Mouse (Mus musculus): Measurements from ENCODE around the gene Spcs3. TPM values are rescaled to one million over a fixed set of nuclear protein-coding genes. Genes with fewer than 3 reads are reported as not detected.

Gene Spcs3
- 86.3 TPM for polyA plus RNA-seq (2017; shearing (Covaris generic))

GRCm38 (mm10) chr8:54529382-54530296 is at the start of gene Spcs3, which contains the start of gene Asb5:
Gene Spcs3, minus strand, starts transcription at chr8:54529998.
Gene Asb5, plus strand, starts transcription at chr8:54529580.

Other genes with a start within 250 kb of the Spcs3 start
- gene Asb5, start 418 bp downstream of the Spcs3 start, polyA plus RNA-seq (2017; shearing (Covaris generic)) = 6.3 TPM
- not detected for gene Spata4, start 70.8 kb upstream of the Spcs3 start, polyA plus RNA-seq (2017; shearing (Covaris generic))

All from effector memory CD4-positive, alpha-beta T cell, adult 5 months (primary cell).